Mouse (Mus musculus) forebrain, embryonic 13.5 days (tissue): ENCODE results near the gene Map3k5. TPM values are rescaled to one million over a fixed set of nuclear protein-coding genes. Genes with fewer than 3 reads are reported as not detected.

Experiments
- ATAC-seq: fragments of 200-750 bp; cut with Nextera tagmentation; 2 replicates; pipeline ENCODE4 v1.8.0; 2017
- H3K27ac ChIP-seq: fragments of 300-500 bp; sonication (generic); 2 replicates; pipeline ENCODE4 v1.5.1; 2015; ENCODE audit warnings: inconsistent platforms, mild to moderate bottlenecking, moderate library complexity
- H3K27me3 ChIP-seq: fragments of 300-500 bp; sonication (generic); 2 replicates; pipeline ENCODE4 v1.6.1; 2015; ENCODE audit warnings: mild to moderate bottlenecking, inconsistent platforms
- H3K36me3 ChIP-seq: fragments of 300-500 bp; sonication (generic); 2 replicates; pipeline ENCODE4 v1.6.1; 2015; ENCODE audit warnings: mild to moderate bottlenecking, inconsistent platforms; ENCODE audit not compliant: poor library complexity, severe bottlenecking
- H3K4me1 ChIP-seq: fragments of 300-500 bp; sonication (generic); 2 replicates; pipeline ENCODE4 v1.6.1; 2015; ENCODE audit warnings: inconsistent platforms
- H3K4me2 ChIP-seq: fragments of 300-500 bp; sonication (generic); 2 replicates; pipeline ENCODE4 v1.6.1; 2015; ENCODE audit warnings: inconsistent platforms, mild to moderate bottlenecking, moderate library complexity
- H3K4me3 ChIP-seq: fragments of 300-500 bp; sonication (generic); 2 replicates; pipeline ENCODE4 v1.5.1; 2015; ENCODE audit warnings: mild to moderate bottlenecking, inconsistent platforms
- H3K9ac ChIP-seq: fragments of 300-500 bp; sonication (generic); 2 replicates; pipeline ENCODE4 v1.6.1; 2015; ENCODE audit warnings: mild to moderate bottlenecking, inconsistent platforms
- H3K9me3 ChIP-seq: fragments of 300-500 bp; sonication (generic); replicated peaks from 2 replicates; pipeline ENCODE4 v1.6.1; 2016; ENCODE audit warnings: inconsistent platforms
- WGBS: fragments of 180-500 bp; shearing (Covaris S2); methylation state at CpG from one replicate; pipeline ENCODE4 v1.1.7; 2015; 5-methylcytosine and 5-hydroxymethylcytosine counted together
- polyA plus RNA-seq: library from polyadenylated mRNA; unstranded; fragments of >200 nt; fragmentation: Nextera tagmentation; extraction: Ambion mirVana; gene quantifications from 2 replicates; pipeline ENCODE4 v1.2.1, GENCODE M21; 2015

Gene Map3k5
- polyA plus RNA-seq, 1 experiment from 2014 or later = 0.36 TPM

DNA sequence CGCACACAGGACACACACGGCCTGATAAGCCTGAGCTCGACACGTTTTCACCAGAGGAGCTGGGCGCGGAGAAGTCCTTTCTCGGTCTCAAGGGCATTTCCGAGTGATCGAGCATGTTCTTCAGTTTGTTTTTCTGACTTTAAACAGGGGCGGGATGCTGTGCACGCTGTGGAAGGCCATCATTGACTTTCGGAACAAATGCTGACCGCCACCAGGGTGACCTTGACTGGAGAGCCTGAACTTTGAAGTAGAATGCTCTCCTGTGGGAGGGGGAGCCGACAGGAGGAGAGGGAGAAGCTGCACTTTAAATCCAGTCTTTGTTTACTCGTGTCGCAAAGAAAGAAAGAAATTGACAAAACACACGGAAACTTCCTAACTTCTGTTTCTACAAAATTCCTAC, 207.1 kb downstream of the Map3k5 start:
- Histone ChIP-seq H3K27me3 (peaks cover 6% of the 10 kb centered on the region), H3K4me1 (no peaks in the 10 kb centered on the region), H3K9me3 (no peaks in the 10 kb centered on the region), H3K4me3 (no peak overlapping the region), H3K27ac (no peak overlapping the region), H3K36me3 (no peaks in the 10 kb centered on the region), H3K9ac (no peak overlapping the region), H3K4me2 (no peak overlapping the region)
- no peak for ATAC-seq
- WGBS = 64% methylated on average over 17 of the region's 17 CpGs

DNA sequence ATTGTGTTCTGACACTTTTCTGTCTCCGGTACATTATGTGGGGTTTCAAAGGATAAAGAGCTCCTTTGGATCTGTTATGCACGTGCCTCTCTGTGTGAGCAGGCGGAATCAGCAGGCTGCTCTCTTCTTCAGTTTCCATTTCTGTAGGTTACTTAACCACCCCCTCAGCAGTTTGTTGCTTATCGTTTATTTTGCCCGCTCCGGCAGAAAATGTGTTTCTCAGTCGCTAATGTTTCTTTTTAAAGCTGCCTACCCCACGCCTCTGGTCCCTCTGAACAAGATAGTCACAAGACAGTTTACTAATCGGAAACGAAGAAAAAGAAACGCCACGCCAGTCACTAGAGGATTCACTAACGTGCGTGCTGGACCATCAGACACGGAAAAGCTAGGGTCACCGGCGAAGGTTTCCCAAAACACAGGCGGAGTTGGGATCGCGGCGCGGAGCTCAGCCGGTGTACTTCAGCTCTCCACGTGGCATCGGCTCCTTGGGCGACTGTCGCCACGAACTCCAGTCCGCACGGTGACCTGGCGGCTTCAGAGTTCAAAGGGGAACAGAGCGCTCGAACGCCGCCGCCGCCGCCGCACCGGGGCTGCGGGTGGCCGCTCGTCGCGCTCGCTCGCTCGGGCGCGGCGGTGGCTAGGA, 214.0 kb downstream of the Map3k5 start, which contains the start of gene Map7:
Map7 (plus strand) TSS at position 342 of the 643 bp plus-strand sequence.
- peak within 1 kb of the TSS; percentile 68 for H3K4me3 ChIP-seq
- H3K4me1 ChIP-seq = peaks cover 17% of the 10 kb centered on the region
- H3K9ac ChIP-seq = peak within 1 kb of the TSS; percentile 66
- H3K4me2 ChIP-seq = peak within 1 kb of the TSS; percentile 94
- no peak within 1 kb of the TSS for H3K27ac ChIP-seq
- ATAC-seq = no peak; the same call in none of the 2 replicates
- peaks cover 50% of the 10 kb centered on the region for H3K27me3 ChIP-seq
- H3K36me3 ChIP-seq = no peaks in the 10 kb centered on the region
- 5% methylated on average over 49 of the region's 51 CpGs for WGBS
- no peaks in the 10 kb centered on the region for H3K9me3 ChIP-seq

DNA sequence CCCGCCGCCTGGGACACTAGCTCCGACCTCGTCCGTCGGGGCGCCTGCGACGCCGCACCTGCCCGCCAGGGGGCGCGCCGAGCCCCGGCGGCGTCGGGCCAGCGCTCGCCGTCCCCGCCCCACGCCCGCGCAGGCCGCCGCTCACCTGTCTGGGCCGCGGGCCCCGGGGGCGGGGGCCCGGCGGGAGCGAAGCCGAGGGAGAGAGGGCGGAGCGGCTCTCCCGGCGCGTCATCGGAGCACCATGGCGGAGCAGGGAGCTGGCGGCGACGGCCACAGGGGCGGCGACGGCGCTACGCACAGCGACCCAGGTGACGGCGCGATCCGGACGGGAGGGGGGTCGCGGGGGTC, 214.5 kb downstream of the Map3k5 start:
- H3K27ac ChIP-seq = no peak overlapping the region
- peak overlapping the region; percentile 68 for H3K4me3 ChIP-seq
- H3K9ac ChIP-seq = peak overlapping the region; percentile 66
- peak overlapping the region; percentile 94 for H3K4me2 ChIP-seq
- H3K27me3 ChIP-seq = peaks cover 50% of the 10 kb centered on the region
- no peaks in the 10 kb centered on the region for H3K9me3 ChIP-seq
- peak; percentile 77 for ATAC-seq
- H3K36me3 ChIP-seq = no peaks in the 10 kb centered on the region
- H3K4me1 ChIP-seq = peaks cover 17% of the 10 kb centered on the region
- under 1% methylated on average over 38 of the region's 58 CpGs for WGBS

DNA sequence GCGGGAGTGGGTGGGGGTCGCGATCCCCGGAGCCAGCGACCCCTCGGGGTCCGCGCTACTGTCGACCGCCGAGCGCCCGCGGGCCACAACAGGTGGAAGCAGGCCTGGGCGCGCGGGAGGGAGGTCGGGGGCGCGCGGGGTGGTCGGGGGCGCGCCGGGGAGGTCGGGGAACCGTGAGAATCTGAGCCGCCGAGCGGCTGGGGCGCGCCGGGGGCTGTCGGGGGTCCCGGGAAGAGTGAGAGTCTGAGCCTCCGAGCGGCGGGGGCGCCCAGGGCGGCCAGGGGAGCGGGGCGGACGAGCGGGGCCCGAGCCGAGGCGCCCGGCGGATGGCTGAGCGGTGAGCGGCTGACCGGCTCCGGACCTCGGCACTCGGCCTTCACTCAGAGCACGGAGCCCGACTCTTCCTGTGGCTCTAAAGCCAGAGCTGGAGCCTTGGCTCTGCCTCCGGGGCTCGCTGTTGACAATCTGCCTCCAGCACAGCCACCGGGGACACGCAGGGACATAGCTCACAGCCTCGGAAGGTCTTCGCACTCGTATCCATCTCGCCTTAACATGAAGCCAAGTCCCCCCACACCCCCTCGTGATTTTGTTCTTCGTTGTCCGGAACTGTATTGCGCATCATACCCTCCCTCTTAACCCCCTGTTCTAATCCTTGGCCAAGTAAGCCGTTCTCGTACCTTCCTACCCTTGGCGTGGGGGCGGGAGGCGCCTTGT, 215.0 kb downstream of the Map3k5 start:
- peaks cover 17% of the 10 kb centered on the region for H3K4me1 ChIP-seq
- peak; percentile 75 for ATAC-seq
- peak overlapping the region; percentile 68 for H3K4me3 ChIP-seq
- peak overlapping the region; percentile 94 for H3K4me2 ChIP-seq
- peak overlapping the region; percentile 66 for H3K9ac ChIP-seq
- H3K27me3 ChIP-seq = peaks cover 50% of the 10 kb centered on the region
- H3K9me3 ChIP-seq = no peaks in the 10 kb centered on the region
- H3K36me3 ChIP-seq = no peaks in the 10 kb centered on the region
- no peak overlapping the region for H3K27ac ChIP-seq
- WGBS = under 1% methylated on average over 55 of the region's 74 CpGs

DNA sequence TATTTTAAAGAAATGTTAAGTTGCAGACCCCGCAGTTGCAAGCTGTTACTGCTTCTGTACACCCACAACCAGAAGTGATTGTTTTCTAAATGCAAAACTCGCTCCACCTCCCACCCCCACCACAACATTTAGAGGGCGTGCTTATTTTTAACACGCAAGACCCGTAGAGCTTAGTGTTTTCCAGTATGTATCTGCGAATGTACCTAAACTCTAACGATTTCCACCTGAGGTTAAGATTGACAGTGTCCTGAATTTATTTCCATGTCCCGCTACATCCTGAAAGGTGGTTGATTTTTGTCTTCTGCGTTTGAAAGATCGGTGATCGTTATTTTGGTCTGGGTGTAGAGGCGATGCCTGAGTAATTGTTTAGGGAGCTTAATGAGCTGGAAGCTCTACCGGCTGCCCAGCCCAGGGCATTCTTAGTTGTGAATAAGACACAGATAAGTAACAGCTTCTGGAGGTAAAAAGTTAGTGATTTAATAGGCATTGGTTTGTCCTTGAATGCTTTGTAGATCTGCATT, 215.6 kb downstream of the Map3k5 start:
- WGBS = under 1% methylated on average over 13 of the region's 13 CpGs
- Histone ChIP-seq H3K27me3 (peaks cover 50% of the 10 kb centered on the region), H3K4me1 (peaks cover 17% of the 10 kb centered on the region), H3K36me3 (no peaks in the 10 kb centered on the region), H3K27ac (no peak overlapping the region), H3K9me3 (no peaks in the 10 kb centered on the region), H3K4me2 (peak overlapping the region; percentile 94), H3K4me3 (peak overlapping the region; percentile 68), H3K9ac (peak overlapping the region; percentile 66)
- no peak; the same call in 1 of the 2 replicates for ATAC-seq

DNA sequence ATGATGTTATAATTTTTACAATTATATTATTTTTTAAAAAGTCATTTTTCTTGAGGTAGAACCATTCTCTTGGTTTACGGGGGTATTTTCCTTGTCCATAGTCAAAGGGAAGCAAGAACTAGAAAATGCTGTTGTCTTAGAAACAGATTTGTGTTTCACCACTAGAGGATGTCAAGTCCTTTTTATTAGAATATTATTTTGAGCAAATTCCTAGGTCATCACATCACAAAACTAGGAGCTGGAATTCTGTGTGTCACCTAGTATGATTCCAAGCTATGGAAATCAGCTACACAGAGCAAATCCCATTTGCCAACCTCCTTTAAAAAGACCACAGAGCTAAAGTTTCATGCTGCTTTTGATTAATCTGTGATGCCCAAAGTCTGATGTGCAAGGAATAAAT, 217.9 kb downstream of the Map3k5 start:
- WGBS = 95% methylated on average over 1 of the region's 1 CpGs
- peaks cover 17% of the 10 kb centered on the region for H3K4me1 ChIP-seq
- H3K27me3 ChIP-seq = peaks cover 38% of the 10 kb centered on the region
- no peaks in the 10 kb centered on the region for H3K9me3 ChIP-seq
- no peak overlapping the region for H3K9ac ChIP-seq
- no peak overlapping the region for H3K4me2 ChIP-seq
- H3K4me3 ChIP-seq = no peak overlapping the region
- H3K27ac ChIP-seq = no peak overlapping the region
- no peaks in the 10 kb centered on the region for H3K36me3 ChIP-seq
- ATAC-seq = no peak

DNA sequence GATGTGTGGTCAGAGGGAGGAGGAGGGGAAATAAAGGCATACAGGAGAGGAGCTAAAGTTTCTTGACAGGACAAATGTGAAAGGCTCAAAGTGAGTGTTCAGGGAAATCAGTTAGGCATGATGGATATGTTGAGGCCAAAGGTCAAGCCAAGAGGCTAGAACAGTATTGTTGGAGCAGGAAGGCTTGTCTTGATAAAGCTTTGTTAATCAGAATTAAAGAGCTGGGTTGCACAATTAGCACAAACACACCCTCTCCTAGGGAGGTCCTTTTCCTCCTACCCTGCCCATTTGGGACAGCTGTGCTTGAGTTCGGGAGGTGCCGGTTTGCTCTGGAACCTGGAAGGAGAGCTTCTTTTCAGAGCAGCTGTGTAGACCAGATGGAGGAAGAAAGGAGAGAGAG, 219.2 kb downstream of the Map3k5 start:
- Histone ChIP-seq H3K27ac (no peak overlapping the region), H3K4me2 (no peak overlapping the region), H3K9ac (no peak overlapping the region), H3K9me3 (no peaks in the 10 kb centered on the region), H3K4me1 (peaks cover 14% of the 10 kb centered on the region), H3K27me3 (peaks cover 24% of the 10 kb centered on the region), H3K36me3 (no peaks in the 10 kb centered on the region), H3K4me3 (no peak overlapping the region)
- ATAC-seq = no peak
- 21% methylated on average over 2 of the region's 2 CpGs for WGBS

DNA sequence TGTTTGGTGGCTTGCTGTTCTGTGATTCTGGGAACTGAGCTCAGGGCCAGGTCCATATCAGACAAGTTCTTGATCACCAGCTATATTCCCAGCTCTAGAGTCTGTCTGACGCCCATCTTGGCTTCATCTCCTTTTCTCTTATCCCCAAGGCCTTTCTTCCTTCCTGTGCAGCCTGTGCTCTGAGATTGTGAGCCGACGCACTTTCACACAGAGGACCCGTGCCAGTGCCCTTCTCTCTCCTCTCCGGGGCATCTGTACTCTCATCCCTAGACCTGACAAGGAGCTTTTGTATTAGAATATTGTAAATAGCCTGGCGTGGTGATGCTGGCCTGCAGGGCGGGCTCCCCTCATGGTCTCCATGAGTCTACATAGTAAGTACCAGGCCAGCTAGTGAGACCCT, 221.1 kb downstream of the Map3k5 start:
- no peaks in the 10 kb centered on the region for H3K9me3 ChIP-seq
- no peak overlapping the region for H3K9ac ChIP-seq
- no peaks in the 10 kb centered on the region for H3K4me1 ChIP-seq
- H3K27ac ChIP-seq = no peak overlapping the region
- ATAC-seq = no peak
- H3K4me3 ChIP-seq = no peak overlapping the region
- no peaks in the 10 kb centered on the region for H3K36me3 ChIP-seq
- H3K27me3 ChIP-seq = peaks cover 6% of the 10 kb centered on the region; the same call in 1 of the 2 replicates
- no peak overlapping the region for H3K4me2 ChIP-seq
- WGBS = 87% methylated on average over 7 of the region's 7 CpGs

DNA sequence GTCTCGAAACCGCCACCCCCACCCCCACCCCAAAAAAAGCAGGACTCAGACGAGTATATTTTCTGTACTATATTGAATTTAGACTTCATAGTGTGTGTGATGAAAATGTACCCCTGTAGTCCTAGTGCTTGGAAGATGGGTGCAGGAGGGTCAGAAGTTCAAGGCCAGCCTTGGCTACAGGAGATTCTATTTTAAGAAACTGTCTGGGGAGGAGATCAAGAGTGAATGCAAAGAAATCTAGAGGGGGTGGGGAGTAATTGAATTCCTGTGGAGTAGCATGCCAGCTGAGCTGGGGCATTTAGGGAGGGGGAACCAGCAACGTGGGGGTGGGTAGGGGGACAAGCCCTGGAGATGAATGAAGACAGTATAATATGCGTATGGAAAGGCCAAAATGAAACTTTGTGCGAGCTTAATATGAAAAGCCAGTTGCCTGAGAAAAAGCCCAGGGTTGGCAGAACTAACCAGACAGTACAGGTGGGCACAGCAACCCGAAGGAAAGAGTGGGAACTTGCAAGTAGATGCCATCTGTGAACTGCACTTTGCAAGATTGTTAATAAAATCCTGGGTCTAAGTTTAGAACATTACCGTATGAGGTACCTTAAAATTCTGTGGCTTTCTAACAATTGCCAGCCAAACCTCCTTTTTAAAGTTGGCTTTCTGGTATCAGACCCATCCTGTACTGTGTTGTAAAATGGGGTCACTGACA, 222.9 kb downstream of the Map3k5 start:
- WGBS = 83% methylated on average over 8 of the region's 8 CpGs
- Histone ChIP-seq H3K36me3 (no peaks in the 10 kb centered on the region), H3K27ac (no peak overlapping the region), H3K27me3 (no peaks in the 10 kb centered on the region), H3K4me3 (no peak overlapping the region), H3K4me2 (no peak overlapping the region), H3K9ac (no peak overlapping the region), H3K9me3 (no peaks in the 10 kb centered on the region), H3K4me1 (no peaks in the 10 kb centered on the region)
- ATAC-seq = no peak

DNA sequence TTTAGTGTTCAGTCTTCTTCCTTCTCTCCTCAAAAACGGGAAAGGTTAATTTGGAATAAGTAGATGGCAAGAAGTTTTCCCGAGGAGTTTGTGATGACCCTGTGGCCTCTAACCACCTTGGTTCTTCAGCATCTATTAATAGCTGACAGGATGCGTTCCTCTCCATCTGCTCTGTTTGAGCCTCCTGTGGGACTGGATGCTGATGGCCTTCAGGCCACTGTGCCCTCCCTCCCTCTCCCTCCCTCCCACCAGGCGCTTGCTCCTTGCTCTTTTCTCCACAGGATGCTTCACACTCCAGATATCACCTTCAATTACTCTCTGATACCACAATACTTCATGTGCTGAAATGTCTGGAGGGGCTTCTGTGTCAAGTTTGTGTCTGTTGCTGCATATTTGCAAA, 224.5 kb downstream of the Map3k5 start:
- Histone ChIP-seq H3K9ac (no peak overlapping the region), H3K27me3 (no peaks in the 10 kb centered on the region), H3K4me2 (no peak overlapping the region), H3K9me3 (no peaks in the 10 kb centered on the region), H3K4me1 (no peaks in the 10 kb centered on the region), H3K36me3 (no peaks in the 10 kb centered on the region), H3K27ac (no peak overlapping the region), H3K4me3 (no peak overlapping the region)
- ATAC-seq = no peak
- WGBS = 79% methylated on average over 4 of the region's 4 CpGs

DNA sequence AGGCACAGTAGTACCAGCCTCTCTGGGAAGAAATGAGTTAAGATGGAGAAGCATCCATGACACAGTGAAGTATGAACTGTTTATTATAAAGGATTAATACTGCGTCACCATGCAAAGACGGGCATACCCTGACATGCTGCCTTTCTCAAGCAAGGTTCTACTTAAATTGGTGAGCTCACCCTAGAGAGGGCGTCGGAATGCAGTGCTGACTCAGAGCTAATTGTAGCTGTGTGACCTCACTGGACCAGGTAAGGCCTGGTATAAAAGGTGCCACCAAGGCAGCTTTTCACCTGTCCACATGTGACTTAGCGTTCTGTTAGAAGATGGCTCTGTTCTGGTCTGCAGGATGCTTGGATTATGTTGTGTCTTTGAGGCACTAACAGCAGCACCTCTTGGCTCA, 225.0 kb downstream of the Map3k5 start:
- H3K9ac ChIP-seq = no peak overlapping the region
- no peak overlapping the region for H3K4me2 ChIP-seq
- H3K27ac ChIP-seq = no peak overlapping the region
- 90% methylated on average over 5 of the region's 5 CpGs for WGBS
- H3K27me3 ChIP-seq = no peaks in the 10 kb centered on the region
- ATAC-seq = no peak
- no peak overlapping the region for H3K4me3 ChIP-seq
- H3K4me1 ChIP-seq = no peaks in the 10 kb centered on the region
- H3K9me3 ChIP-seq = no peaks in the 10 kb centered on the region
- H3K36me3 ChIP-seq = no peaks in the 10 kb centered on the region

DNA sequence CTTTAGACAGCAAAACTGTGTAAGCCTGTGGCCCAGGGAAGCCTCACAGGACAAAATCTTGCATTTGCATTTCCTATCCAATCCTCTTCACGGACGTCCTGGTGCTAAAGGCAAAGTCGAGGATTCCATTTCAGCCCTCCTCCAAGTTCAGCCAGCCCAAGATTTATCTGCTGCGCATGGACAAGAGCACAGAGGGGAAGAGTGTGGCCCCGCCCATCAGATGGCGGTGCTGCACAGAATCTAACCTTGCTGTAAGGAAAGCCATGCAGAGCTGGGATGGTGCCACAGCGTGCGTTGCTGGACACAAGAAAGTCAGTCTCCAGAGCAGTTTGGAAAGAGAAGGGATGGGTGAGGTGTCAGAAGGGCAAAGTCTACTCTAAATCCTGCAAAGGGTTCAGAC, 226.6 kb downstream of the Map3k5 start:
- Histone ChIP-seq H3K4me2 (no peak overlapping the region), H3K9me3 (no peaks in the 10 kb centered on the region), H3K4me1 (no peaks in the 10 kb centered on the region), H3K4me3 (no peak overlapping the region), H3K36me3 (no peaks in the 10 kb centered on the region), H3K27me3 (no peaks in the 10 kb centered on the region), H3K27ac (no peak overlapping the region), H3K9ac (no peak overlapping the region)
- 69% methylated on average over 8 of the region's 8 CpGs for WGBS
- ATAC-seq = no peak
